Mouse (Mus musculus) testis, adult 2 months (tissue): Measurements from ENCODE around the gene Tgfb1. TPM values are rescaled to one million over a fixed set of nuclear protein-coding genes. Genes with fewer than 3 reads are reported as not detected.

ENCODE experiments used
- H3K27ac ChIP-seq: fragments of 200-500 bp; 2 replicates; pipeline ENCODE4 v1.5.1; 2012; ENCODE audit warnings: low read depth, low read length; ENCODE audit not compliant: control insufficient read depth, insufficient read depth
- H3K27me3 ChIP-seq: fragments of 200-500 bp; 2 replicates; pipeline ENCODE4 v1.6.1; 2012; ENCODE audit warnings: mild to moderate bottlenecking, low read length, moderate library complexity; ENCODE audit not compliant: control insufficient read depth, insufficient read depth
- H3K36me3 ChIP-seq: fragments of 200-500 bp; 2 replicates; pipeline ENCODE4 v1.6.1; 2012; ENCODE audit warnings: mild to moderate bottlenecking, low read length; ENCODE audit not compliant: control insufficient read depth, insufficient read depth
- H3K4me1 ChIP-seq: fragments of 200-500 bp; 2 replicates; pipeline ENCODE4 v1.6.1; 2012; ENCODE audit warnings: low read length; ENCODE audit not compliant: control insufficient read depth, insufficient read depth
- H3K4me3 ChIP-seq: fragments of 200-500 bp; 2 replicates; pipeline ENCODE4 v1.5.1; 2012; ENCODE audit warnings: low read depth, mild to moderate bottlenecking, low read length, moderate library complexity, mixed read lengths; ENCODE audit not compliant: control insufficient read depth
- CTCF ChIP-seq: fragments of 200-500 bp; IDR thresholded peaks from 2 replicates; pipeline ENCODE4 v1.5.1; 2012; ENCODE audit warnings: low read depth, mild to moderate bottlenecking, inconsistent platforms, low read length, moderate library complexity; ENCODE audit not compliant: control insufficient read depth, insufficient read depth, insufficient replicate concordance
- POLR2A ChIP-seq: fragments of 200-500 bp; IDR thresholded peaks from 2 replicates; pipeline ENCODE4 v1.6.1; 2012; ENCODE audit warnings: low read depth, mild to moderate bottlenecking, inconsistent platforms, low read length, moderate library complexity; ENCODE audit not compliant: control insufficient read depth
- polyA plus RNA-seq: library from polyadenylated mRNA; depleted of rRNA; stranded (reverse); fragments of >200 nt; gene quantifications from 2 replicates; pipeline ENCODE4 v1.2.3, GENCODE M21; 2012; rRNA removed

Gene Tgfb1
- polyA plus RNA-seq, 1 experiment, result 6.8 TPM

DNA sequence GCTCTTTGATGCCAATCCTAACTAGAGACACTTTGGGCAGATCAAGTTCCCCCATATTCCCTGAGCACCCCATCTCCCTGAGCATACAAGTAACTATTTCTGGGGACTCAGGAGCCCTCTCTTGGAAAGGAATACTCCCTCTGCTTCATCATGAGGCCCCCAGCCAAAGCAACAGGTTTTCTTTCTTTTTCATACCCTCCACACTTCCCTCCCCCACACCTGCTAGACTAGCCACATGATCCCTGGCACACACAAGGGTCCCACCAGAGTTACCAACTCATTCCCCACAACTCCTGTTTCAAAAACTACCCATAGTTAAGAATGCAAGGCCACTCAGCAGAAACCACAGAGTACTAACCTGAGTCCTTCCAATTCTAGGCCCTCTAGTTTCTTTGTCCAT, 66.3 kb downstream of the Tgfb1 start:
- peak overlapping the region; percentile 98; the same call in 1 of the 2 replicates for H3K27ac ChIP-seq
- peaks cover 6% of the 10 kb centered on the region for H3K36me3 ChIP-seq
- no peak for TF ChIP-seq POLR2A
- peak overlapping the region; percentile 95; the same call in 1 of the 2 replicates for H3K4me3 ChIP-seq
- peaks cover 7% of the 10 kb centered on the region for H3K4me1 ChIP-seq
- H3K27me3 ChIP-seq, result no peaks in the 10 kb centered on the region

DNA sequence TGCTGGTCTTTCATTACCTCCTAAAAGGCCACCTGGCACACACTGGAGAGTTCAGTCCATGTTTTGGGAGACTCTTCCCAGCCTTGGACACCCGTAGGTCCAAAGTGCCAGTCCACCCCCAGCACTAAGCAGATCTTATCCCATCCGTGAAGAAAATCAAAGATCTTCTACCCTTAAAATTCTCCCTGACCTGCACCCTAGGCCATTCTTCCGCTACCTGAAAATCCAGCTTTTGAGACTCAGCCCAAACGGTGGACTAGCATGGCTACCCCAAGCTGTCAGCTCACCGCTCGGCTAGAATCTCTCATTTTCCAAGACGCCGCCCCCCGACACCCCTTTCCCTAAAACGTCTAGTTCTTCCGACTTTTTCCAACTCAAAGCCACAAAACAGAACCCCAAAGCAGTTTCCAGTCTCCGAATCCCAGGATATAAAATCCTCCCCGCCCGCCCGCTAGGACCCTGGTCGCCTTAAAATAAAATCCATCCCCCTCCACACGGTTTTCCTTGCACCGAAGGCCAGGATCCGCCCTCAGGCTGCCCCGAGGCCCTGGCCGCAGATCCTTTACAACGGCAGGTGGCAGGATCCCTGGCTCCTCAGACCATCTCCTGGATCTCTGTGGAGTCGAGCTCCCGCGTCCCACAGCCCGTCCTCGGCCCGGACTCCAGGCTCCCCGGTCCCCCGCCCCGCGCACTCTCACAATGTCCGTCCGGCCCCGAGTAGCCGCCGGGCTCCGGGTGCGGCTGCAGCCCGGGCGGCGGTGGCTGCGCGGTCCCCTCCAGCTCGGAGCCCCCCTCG, 67.0 kb downstream of the Tgfb1 start:
- TF ChIP-seq POLR2A (no peak), CTCF (no peak)
- H3K27ac ChIP-seq, result peak overlapping the region; percentile 98
- peak overlapping the region; percentile 95 for H3K4me3 ChIP-seq
- peaks cover 10% of the 10 kb centered on the region for H3K4me1 ChIP-seq
- no peaks in the 10 kb centered on the region for H3K27me3 ChIP-seq
- H3K36me3 ChIP-seq, result peaks cover 1% of the 10 kb centered on the region

DNA sequence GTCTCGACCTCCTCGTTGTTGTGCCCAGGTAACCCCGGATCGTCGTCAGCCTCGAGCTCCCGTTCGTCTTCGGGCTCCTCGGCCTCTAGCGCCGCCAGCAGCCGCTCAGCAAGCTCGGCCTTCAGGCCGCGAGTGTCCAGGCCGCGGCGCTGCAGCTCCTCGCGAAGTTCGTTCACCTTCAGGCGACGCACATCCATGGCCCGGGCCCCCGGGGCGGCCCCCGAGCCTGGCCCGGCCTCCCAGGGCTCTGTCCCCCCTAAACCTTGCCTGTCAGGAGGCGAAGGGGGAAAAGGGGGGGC, 67.6 kb downstream of the Tgfb1 start:
- peaks cover 1% of the 10 kb centered on the region; the same call in 1 of the 2 replicates for H3K36me3 ChIP-seq
- TF ChIP-seq CTCF, result no peak
- TF ChIP-seq POLR2A, result no peak
- H3K4me3 ChIP-seq, result peak overlapping the region; percentile 95
- peaks cover 10% of the 10 kb centered on the region for H3K4me1 ChIP-seq
- H3K27ac ChIP-seq, result peak overlapping the region; percentile 98
- H3K27me3 ChIP-seq, result no peaks in the 10 kb centered on the region

Other genes with a start within 250 kb of the Tgfb1 start
- gene Ceacam1, start 209.4 kb upstream of the Tgfb1 start, polyA plus RNA-seq, result 0.63 and 0.75 TPM in 2 replicates
- gene Ceacam2, start 147.1 kb upstream of the Tgfb1 start, polyA plus RNA-seq, result 32.3 and 35.1 TPM in 2 replicates
- not detected in 2 replicates for gene Erich4, start 71.1 kb upstream of the Tgfb1 start, polyA plus RNA-seq
- gene Dmac2, start 67.6 kb upstream of the Tgfb1 start, polyA plus RNA-seq, result 53.6 and 57.8 TPM in 2 replicates
- gene B3gnt8, start 60.3 kb upstream of the Tgfb1 start, polyA plus RNA-seq, result 3.1 and 3.9 TPM in 2 replicates
- gene Bckdha, start 28.0 kb upstream of the Tgfb1 start, polyA plus RNA-seq, result 69.0 and 76.6 TPM in 2 replicates
- gene Exosc5, start 27.8 kb upstream of the Tgfb1 start, polyA plus RNA-seq, result 466 and 545 TPM in 2 replicates
- 17.4 and 19.0 TPM in 2 replicates for gene Tmem91, start 11.8 kb upstream of the Tgfb1 start, polyA plus RNA-seq
- 18.6 and 19.4 TPM in 2 replicates for gene B9d2, start 6.2 kb upstream of the Tgfb1 start, polyA plus RNA-seq
- 73.5 and 74.3 TPM in 2 replicates for gene Ccdc97, start 32.1 kb downstream of the Tgfb1 start, polyA plus RNA-seq
- gene Hnrnpul1, start 67.8 kb downstream of the Tgfb1 start, polyA plus RNA-seq, result 79.0 and 82.5 TPM in 2 replicates
- gene Axl, start 101.7 kb downstream of the Tgfb1 start, polyA plus RNA-seq, result 20.8 and 23.7 TPM in 2 replicates
- 1.7 and 1.9 TPM in 2 replicates for gene Cyp2s1, start 129.9 kb downstream of the Tgfb1 start, polyA plus RNA-seq
- gene Cyp2b10, start 210.6 kb downstream of the Tgfb1 start, polyA plus RNA-seq, result 0.08 TPM in 1 of 2 replicates, not detected in the other